13 mouse cellular contexts compared by ENCODE assay signal in the genomic region with DNA sequence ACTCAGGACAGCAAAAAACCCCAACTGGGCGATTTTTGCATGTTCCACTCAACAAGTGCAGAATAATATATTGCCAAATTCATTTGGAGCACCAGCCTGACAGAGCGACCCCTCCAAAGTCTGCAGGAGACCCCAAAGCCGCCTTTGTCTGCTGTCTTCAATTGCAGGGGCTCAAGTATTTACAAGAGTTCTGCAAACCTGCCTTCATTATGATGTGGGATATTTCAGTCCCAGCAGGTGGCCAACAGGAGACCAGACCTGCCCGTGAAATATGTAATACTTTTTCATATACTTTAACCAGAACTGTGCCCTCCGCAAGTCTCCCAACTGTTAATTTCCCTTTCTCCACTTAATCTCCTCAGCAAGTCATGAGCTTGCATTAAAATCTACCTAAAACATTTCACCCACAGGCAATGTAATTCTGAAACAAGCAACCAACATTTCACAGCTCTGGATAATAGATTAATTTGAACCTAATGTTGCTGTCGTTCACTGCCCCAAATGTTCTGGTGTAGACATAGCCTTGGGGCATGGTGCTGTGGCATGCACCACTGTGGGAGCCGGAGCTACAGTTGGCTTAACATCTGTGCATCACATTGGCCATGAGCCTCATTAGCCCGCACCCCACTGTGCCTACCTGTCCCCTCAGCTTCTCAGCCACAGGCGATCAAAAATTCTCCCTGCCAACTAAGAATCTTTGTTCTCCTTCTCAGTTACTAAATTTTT.
DNase-seq lines count a peak whose midpoint lies in the region; ATAC-seq and TF ChIP-seq lines count a peak whose summit lies in the region.
"Had no signal": no experiment of that assay in that cellular context is flagged by ENCODE, and none has a peak within 500 bp of the region (broad histone marks: within the 10 kb centered on the region; RNA-seq: fewer than 3 reads in every experiment).

No protein-coding gene starts in this region.

- 58% methylated on average over 9 of the region's 9 CpGs for WGBS in forebrain, embryonic 10.5 days
- 52% methylated on average over 9 of the region's 9 CpGs for WGBS in forebrain, embryonic 14.5 days
- WGBS in midbrain, embryonic 14.5 days, result 69% methylated on average over 9 of the region's 9 CpGs
- 67% methylated on average over 9 of the region's 9 CpGs for WGBS in midbrain, embryonic 10.5 days
- 74% methylated on average over 9 of the region's 9 CpGs for WGBS in kidney, embryonic 16.5 days
- WGBS in limb, embryonic 14.5 days, result 22% methylated on average over 9 of the region's 9 CpGs

- ATAC-seq in forebrain, embryonic 14.5 days, result no peak
- no peak for ATAC-seq in midbrain, embryonic 14.5 days (ENCODE audit: low FRiP score, low TSS enrichment)
- peak; percentile 77 for ATAC-seq in kidney, embryonic 16.5 days (ENCODE audit: low FRiP score, low TSS enrichment)
- ATAC-seq in limb, embryonic 14.5 days (ENCODE audit: low FRiP score, low read depth), result peak; percentile 53

- no peak overlapping the region for H3K9ac ChIP-seq in forebrain, embryonic 14.5 days (ENCODE audit: low read length)
- H3K9ac ChIP-seq in midbrain, embryonic 14.5 days (replicated peaks; ENCODE audit: low read length), result no peak overlapping the region
- no peak overlapping the region for H3K9ac ChIP-seq in kidney, embryonic 16.5 days (replicated peaks; ENCODE audit: low read length)
- no peak overlapping the region for H3K9ac ChIP-seq in limb, embryonic 14.5 days (ENCODE audit: low read depth, low read length, severe bottlenecking)
- H3K9ac ChIP-seq: hindbrain, embryonic 14.5 days had no signal

- H3K27me3 ChIP-seq in forebrain, embryonic 10.5 days (ENCODE audit: poor library complexity, severe bottlenecking), result 0 out of 2 replicates have a peak, but pooled peaks cover 7% of the 10 kb centered on the region
- H3K27me3 ChIP-seq in forebrain, embryonic 14.5 days (replicated peaks; ENCODE audit: control insufficient read depth, insufficient read depth, low read length), result no peaks in the 10 kb centered on the region
- H3K27me3 ChIP-seq in midbrain, embryonic 14.5 days (ENCODE audit: control insufficient read depth, insufficient read depth, low read length), result no peaks in the 10 kb centered on the region
- no peaks in the 10 kb centered on the region for H3K27me3 ChIP-seq in midbrain, embryonic 10.5 days (ENCODE audit: low read depth, poor library complexity, severe bottlenecking)
- no peaks in the 10 kb centered on the region for H3K27me3 ChIP-seq in kidney, embryonic 16.5 days (ENCODE audit: insufficient read depth, low read length)
- H3K27me3 ChIP-seq in limb, embryonic 14.5 days (ENCODE audit: control insufficient read depth, insufficient read depth, low read length), result no peaks in the 10 kb centered on the region

- no peak overlapping the region for H3K4me3 ChIP-seq in forebrain, embryonic 10.5 days
- H3K4me3 ChIP-seq in forebrain, embryonic 14.5 days (ENCODE audit: low read depth, low read length), result no peak overlapping the region
- no peak overlapping the region for H3K4me3 ChIP-seq in midbrain, embryonic 14.5 days (replicated peaks; ENCODE audit: low read depth, low read length)
- no peak overlapping the region for H3K4me3 ChIP-seq in midbrain, embryonic 10.5 days
- H3K4me3 ChIP-seq in kidney, embryonic 16.5 days (ENCODE audit: low read length), result no peak overlapping the region
- no peak overlapping the region for H3K4me3 ChIP-seq in limb, embryonic 14.5 days (replicated peaks; ENCODE audit: low read length)

- H3K4me1 ChIP-seq in forebrain, embryonic 10.5 days, result peaks cover 47% of the 10 kb centered on the region
- no peaks in the 10 kb centered on the region for H3K4me1 ChIP-seq in forebrain, embryonic 14.5 days (ENCODE audit: control insufficient read depth, insufficient read depth, low read length)
- H3K4me1 ChIP-seq in midbrain, embryonic 14.5 days (ENCODE audit: control insufficient read depth, insufficient read depth, low read length), result no peaks in the 10 kb centered on the region
- peaks cover under 1% of the 10 kb centered on the region; the same call in 1 of the 2 replicates for H3K4me1 ChIP-seq in midbrain, embryonic 10.5 days
- peaks cover 21% of the 10 kb centered on the region for H3K4me1 ChIP-seq in kidney, embryonic 16.5 days (ENCODE audit: insufficient read depth, low read length)
- peaks cover 32% of the 10 kb centered on the region for H3K4me1 ChIP-seq in limb, embryonic 14.5 days (ENCODE audit: control insufficient read depth, insufficient read depth, low read length)

- peak overlapping the region; percentile 20; the same call in 1 of the 2 replicates for H3K27ac ChIP-seq in forebrain, embryonic 10.5 days
- no peak overlapping the region for H3K27ac ChIP-seq in forebrain, embryonic 14.5 days (ENCODE audit: low read depth, low read length)
- H3K27ac ChIP-seq in midbrain, embryonic 14.5 days (replicated peaks; ENCODE audit: low read depth, low read length), result no peak overlapping the region
- H3K27ac ChIP-seq in midbrain, embryonic 10.5 days (replicated peaks), result no peak overlapping the region
- peak overlapping the region; percentile 70 for H3K27ac ChIP-seq in kidney, embryonic 16.5 days (ENCODE audit: low read length)
- H3K27ac ChIP-seq in limb, embryonic 14.5 days (replicated peaks; ENCODE audit: low read depth, low read length), result peak overlapping the region; percentile 65
- H3K27ac ChIP-seq: hindbrain, embryonic 14.5 days; macrophage had no signal

- H3K9me3 ChIP-seq in forebrain, embryonic 10.5 days, result no peaks in the 10 kb centered on the region
- no peaks in the 10 kb centered on the region for H3K9me3 ChIP-seq in forebrain, embryonic 14.5 days (replicated peaks; ENCODE audit: control insufficient read depth, low read length)
- H3K9me3 ChIP-seq in midbrain, embryonic 14.5 days (ENCODE audit: control insufficient read depth, low read length), result no peaks in the 10 kb centered on the region
- no peaks in the 10 kb centered on the region for H3K9me3 ChIP-seq in midbrain, embryonic 10.5 days (replicated peaks)
- H3K9me3 ChIP-seq in kidney, embryonic 16.5 days (ENCODE audit: low read length), result no peaks in the 10 kb centered on the region
- H3K9me3 ChIP-seq in limb, embryonic 14.5 days (ENCODE audit: control insufficient read depth, low read length), result no peaks in the 10 kb centered on the region

- no peak for TF ChIP-seq POLR2A in limb, embryonic 14.5 days (IDR thresholded peaks at IDR 0.05; ENCODE audit: borderline replicate concordance, extremely low read depth, insufficient read depth, insufficient read length)

- no peak overlapping the region for H3K4me2 ChIP-seq in forebrain, embryonic 14.5 days (ENCODE audit: low read length)
- H3K4me2 ChIP-seq in midbrain, embryonic 14.5 days (ENCODE audit: low read length), result no peak overlapping the region
- H3K4me2 ChIP-seq in kidney, embryonic 16.5 days (replicated peaks; ENCODE audit: low read depth, low read length), result no peak overlapping the region
- no peak overlapping the region; the same call in 1 of the 2 replicates for H3K4me2 ChIP-seq in limb, embryonic 14.5 days (replicated peaks; ENCODE audit: low read depth, low read length, severe bottlenecking)
- H3K4me2 ChIP-seq: heart, embryonic 11.5 days; hindbrain, embryonic 14.5 days had no signal

- H3K36me3 ChIP-seq in forebrain, embryonic 10.5 days (replicated peaks), result no peaks in the 10 kb centered on the region
- no peaks in the 10 kb centered on the region for H3K36me3 ChIP-seq in forebrain, embryonic 14.5 days (ENCODE audit: control insufficient read depth, insufficient read depth, low read length)
- H3K36me3 ChIP-seq in midbrain, embryonic 14.5 days (ENCODE audit: control insufficient read depth, insufficient read depth, low read length), result no peaks in the 10 kb centered on the region
- H3K36me3 ChIP-seq in midbrain, embryonic 10.5 days, result no peaks in the 10 kb centered on the region
- H3K36me3 ChIP-seq in kidney, embryonic 16.5 days (ENCODE audit: insufficient read depth, low read length), result no peaks in the 10 kb centered on the region
- H3K36me3 ChIP-seq in limb, embryonic 14.5 days (ENCODE audit: control insufficient read depth, insufficient read depth, low read length), result no peaks in the 10 kb centered on the region

- DNase-seq in forebrain, embryonic 10.5 days (ENCODE audit: extremely low spot score, low spot score), result no peak
- no peak for DNase-seq in forebrain, embryonic 14.5 days (ENCODE audit: low spot score)
- DNase-seq in midbrain, embryonic 14.5 days, result peak; percentile 4
- no peak for DNase-seq in midbrain, embryonic 10.5 days (ENCODE audit: low spot score)
- peak; percentile 47 for DNase-seq in limb, embryonic 14.5 days (ENCODE audit: low spot score)
- DNase-seq in left cerebral cortex, adult 8-10 months (ENCODE audit: low spot score in 2 of 2), result no peak
- DNase-seq in layer of hippocampus, adult 8-10 months (ENCODE audit: low spot score in 2 of 2), result no peak
- DNase-seq: adrenal gland, adult 2 months; cerebellum, adult 9-11 months had no signal

Comparison
In these comparisons a context has a peak if more than half of its experiments do, and no peak if none do; other contexts are left out.
1. DNase-seq: peak in midbrain, embryonic 14.5 days (single experiment) and limb, embryonic 14.5 days (single experiment); none in forebrain, embryonic 10.5 days (single experiment), forebrain, embryonic 14.5 days (single experiment), midbrain, embryonic 10.5 days (single experiment), left cerebral cortex, adult 8-10 months (0 of 2) and layer of hippocampus, adult 8-10 months (0 of 2).
2. H3K27ac ChIP-seq: peak in forebrain, embryonic 10.5 days (single experiment), kidney, embryonic 16.5 days (single experiment) and limb, embryonic 14.5 days (single experiment); none in forebrain, embryonic 14.5 days (single experiment), midbrain, embryonic 14.5 days (single experiment) and midbrain, embryonic 10.5 days (single experiment).
3. ATAC-seq: peak in kidney, embryonic 16.5 days (single experiment) and limb, embryonic 14.5 days (single experiment); none in forebrain, embryonic 14.5 days (single experiment) and midbrain, embryonic 14.5 days (single experiment).